Mouse (Mus musculus): ENCODE measurements at regions not wholly inside any gene's neighbourhood (a gene's known extent, or its start where the extent isn't known, plus 50 kb on each side); places are given as distances from the start of the nearest gene placed in this dataset.

DNA sequence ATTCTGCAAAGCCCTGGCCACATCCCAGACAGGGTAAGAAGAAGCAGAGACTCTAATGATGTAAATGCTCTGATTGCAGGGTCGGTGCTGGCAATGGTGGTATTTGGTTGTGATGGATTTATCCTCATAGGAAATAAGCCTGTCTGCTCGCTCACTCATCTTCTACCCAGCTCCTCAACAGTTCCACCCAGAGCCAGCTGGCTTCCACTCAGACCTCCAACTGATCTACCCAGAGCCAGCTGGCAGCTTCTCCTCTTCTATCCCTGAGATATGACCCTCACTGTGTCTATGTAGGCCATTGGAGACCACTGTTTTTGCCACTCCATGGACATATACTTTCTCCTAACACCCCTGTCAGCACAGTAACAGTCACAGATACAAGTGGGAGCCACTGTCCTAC, 231.4 kb downstream of the Lpin1 start:
- no peak for TF ChIP-seq POLR2A (IDR thresholded peaks at IDR 0.05; ENCODE audit: low read depth, low read length)
- no peak for TF ChIP-seq CTCF (IDR thresholded peaks at IDR 0.05; ENCODE audit: borderline replicate concordance, insufficient read depth, low read length)
